Mouse (Mus musculus): ENCODE measurements at regions not wholly inside any gene's neighbourhood (a gene's known extent, or its start where the extent isn't known, plus 50 kb on each side); places are given as distances from the start of the nearest gene placed in this dataset.
A peak's percentile ranks its signal among the peaks of the same experiment; 100 is the strongest.

DNA sequence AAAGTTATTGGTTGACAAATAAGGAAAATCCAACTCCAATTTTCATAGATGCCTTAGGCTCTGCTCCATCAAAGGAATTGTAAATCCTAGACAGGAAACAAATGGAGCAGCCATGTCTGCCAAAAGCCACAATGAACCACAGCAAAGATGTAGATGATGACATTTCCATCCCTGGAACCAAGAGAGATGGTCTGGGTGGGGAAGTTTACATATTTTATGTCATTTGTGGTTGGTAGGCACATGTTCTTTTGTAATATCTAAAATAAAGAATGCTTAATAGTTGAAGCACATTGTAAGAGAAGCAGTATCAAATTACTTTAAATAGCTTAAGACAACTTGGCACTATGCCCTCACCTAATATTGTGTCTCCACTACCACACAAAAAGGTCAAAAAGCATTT, 443.2 kb downstream of the Tmem135 start:
- H3K36me3 ChIP-seq (ENCODE audit: control insufficient read depth, insufficient read depth, low read length), result no peaks in the 10 kb centered on the region
- H3K9me3 ChIP-seq (ENCODE audit: control insufficient read depth, low read length), result no peaks in the 10 kb centered on the region
- ATAC-seq (ENCODE audit: low FRiP score) (no peak), DNase-seq (ENCODE audit: low spot score) (no peak)
- H3K9ac ChIP-seq (ENCODE audit: low read depth, low read length), result no peak overlapping the region
- no peak overlapping the region for H3K27ac ChIP-seq (ENCODE audit: low read depth, low read length)
- no peak overlapping the region for H3K4me2 ChIP-seq (replicated peaks; ENCODE audit: low read depth, low read length)
- H3K4me3 ChIP-seq (ENCODE audit: low read depth, low read length), result no peak overlapping the region
- H3K27me3 ChIP-seq (ENCODE audit: control insufficient read depth, insufficient read depth, low read length), result no peaks in the 10 kb centered on the region
- no peaks in the 10 kb centered on the region for H3K4me1 ChIP-seq (replicated peaks; ENCODE audit: control insufficient read depth, insufficient read depth, low read length)

DNA sequence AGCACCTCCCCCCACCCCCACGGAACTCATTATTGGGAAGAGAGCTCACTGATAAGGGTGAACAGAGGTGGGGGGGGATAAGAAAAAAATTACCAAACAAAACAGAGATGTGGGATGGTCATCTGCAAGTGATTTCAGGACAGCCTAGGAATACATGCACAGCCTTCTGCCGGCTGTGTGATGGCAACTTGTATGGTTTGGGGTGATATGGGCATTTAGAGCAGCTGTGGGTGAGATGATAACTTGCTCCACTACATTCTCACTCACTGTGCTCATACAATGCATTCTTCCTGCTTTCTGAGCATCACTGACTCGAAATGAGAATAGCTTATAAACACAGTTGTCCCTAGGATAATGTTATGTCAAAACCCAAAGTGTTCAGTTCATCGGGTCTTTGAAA, 443.8 kb downstream of the Tmem135 start:
- no peak overlapping the region for H3K9ac ChIP-seq (ENCODE audit: low read depth, low read length)
- no peak overlapping the region for H3K27ac ChIP-seq (ENCODE audit: low read depth, low read length)
- WGBS, result 83% methylated on average over 4 of the region's 4 CpGs
- H3K36me3 ChIP-seq (ENCODE audit: control insufficient read depth, insufficient read depth, low read length), result no peaks in the 10 kb centered on the region
- DNase-seq (ENCODE audit: low spot score) (no peak), ATAC-seq (ENCODE audit: low FRiP score) (no peak)
- H3K4me2 ChIP-seq (replicated peaks; ENCODE audit: low read depth, low read length), result no peak overlapping the region
- H3K27me3 ChIP-seq (ENCODE audit: control insufficient read depth, insufficient read depth, low read length), result no peaks in the 10 kb centered on the region
- H3K4me3 ChIP-seq (ENCODE audit: low read depth, low read length), result no peak overlapping the region
- no peaks in the 10 kb centered on the region for H3K4me1 ChIP-seq (replicated peaks; ENCODE audit: control insufficient read depth, insufficient read depth, low read length)
- no peaks in the 10 kb centered on the region for H3K9me3 ChIP-seq (ENCODE audit: control insufficient read depth, low read length)

DNA sequence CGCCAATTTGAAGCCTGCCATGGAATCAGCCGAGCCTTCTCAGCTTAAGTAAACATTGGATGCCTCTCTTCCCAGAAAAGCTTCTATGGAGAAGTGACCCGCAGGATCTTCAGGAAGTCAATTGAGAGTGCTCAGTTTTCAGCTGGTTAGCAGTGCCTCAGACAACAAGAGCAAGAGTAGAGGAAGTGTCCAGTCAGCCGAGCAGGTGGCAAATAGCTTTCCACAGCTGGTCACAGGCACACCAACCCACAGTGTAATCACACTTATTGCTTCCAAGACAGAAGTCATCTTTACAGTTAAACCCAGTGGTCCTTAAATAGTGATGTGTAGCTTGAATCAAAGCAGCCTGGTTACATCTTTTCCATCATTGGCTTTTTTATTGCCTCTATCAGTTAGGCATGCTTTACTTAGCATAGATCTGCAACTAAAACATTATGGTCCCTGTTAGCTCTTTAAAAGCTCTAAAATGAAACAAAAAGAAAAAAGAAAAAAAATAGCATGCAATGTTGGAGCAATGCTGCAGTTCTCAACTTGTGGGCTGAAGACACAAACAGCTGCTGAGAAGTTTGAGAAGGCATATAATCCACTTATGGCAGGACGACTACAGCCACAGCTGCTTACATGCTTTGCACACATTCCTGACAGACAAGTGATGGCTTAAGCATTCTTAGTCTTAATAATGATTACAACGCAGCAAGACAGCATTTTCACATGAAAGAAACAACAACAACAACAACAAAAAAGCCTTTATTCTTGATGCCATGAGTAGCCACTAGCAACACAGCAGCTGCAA, 444.5 kb downstream of the Tmem135 start:
- no peak overlapping the region for H3K27ac ChIP-seq (ENCODE audit: low read depth, low read length)

DNA sequence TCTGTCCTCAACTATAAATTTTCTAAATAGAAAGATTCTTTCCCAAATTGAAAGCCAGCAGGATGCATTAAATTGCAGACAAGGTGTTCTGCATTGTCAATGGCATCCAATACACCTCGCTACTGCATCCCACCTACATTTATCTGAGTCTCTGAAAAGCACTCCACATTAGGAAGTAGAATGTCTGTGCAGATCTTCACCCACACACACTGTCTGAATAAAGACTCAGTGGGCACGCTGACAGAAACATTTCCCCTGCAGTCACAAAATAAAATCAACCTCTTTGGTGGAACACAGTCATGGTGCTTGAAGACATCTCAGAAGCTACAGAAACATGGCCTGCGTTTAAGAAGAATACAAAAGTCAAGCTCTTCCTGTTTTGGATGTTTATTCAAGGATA, 449.0 kb downstream of the Tmem135 start:
- H3K4me1 ChIP-seq (replicated peaks; ENCODE audit: control insufficient read depth, insufficient read depth, low read length), result no peaks in the 10 kb centered on the region
- H3K27me3 ChIP-seq (ENCODE audit: control insufficient read depth, insufficient read depth, low read length), result no peaks in the 10 kb centered on the region
- no peak overlapping the region for H3K27ac ChIP-seq (ENCODE audit: low read depth, low read length)
- no peaks in the 10 kb centered on the region for H3K36me3 ChIP-seq (ENCODE audit: control insufficient read depth, insufficient read depth, low read length)
- no peak overlapping the region for H3K9ac ChIP-seq (ENCODE audit: low read depth, low read length)
- WGBS, result 85% methylated on average over 3 of the region's 3 CpGs
- H3K9me3 ChIP-seq (ENCODE audit: control insufficient read depth, low read length), result no peaks in the 10 kb centered on the region
- no peak overlapping the region for H3K4me3 ChIP-seq (ENCODE audit: low read depth, low read length)
- ATAC-seq (ENCODE audit: low FRiP score) (no peak), DNase-seq (ENCODE audit: low spot score) (no peak)
- H3K4me2 ChIP-seq (replicated peaks; ENCODE audit: low read depth, low read length), result no peak overlapping the region

More for the DNA sequence above, 444.5 kb downstream of the Tmem135 start:
- no peak overlapping the region for H3K4me2 ChIP-seq (replicated peaks; ENCODE audit: low read depth, low read length)
- WGBS, result 71% methylated on average over 6 of the region's 6 CpGs
- ATAC-seq (ENCODE audit: low FRiP score), result no peak
- no peaks in the 10 kb centered on the region for H3K27me3 ChIP-seq (ENCODE audit: control insufficient read depth, insufficient read depth, low read length)
- no peak overlapping the region for H3K4me3 ChIP-seq (ENCODE audit: low read depth, low read length)
- no peaks in the 10 kb centered on the region for H3K9me3 ChIP-seq (ENCODE audit: control insufficient read depth, low read length)
- DNase-seq (ENCODE audit: low spot score), result no peak
- no peaks in the 10 kb centered on the region for H3K36me3 ChIP-seq (ENCODE audit: control insufficient read depth, insufficient read depth, low read length)
- H3K4me1 ChIP-seq (replicated peaks; ENCODE audit: control insufficient read depth, insufficient read depth, low read length), result no peaks in the 10 kb centered on the region
- no peak overlapping the region for H3K9ac ChIP-seq (ENCODE audit: low read depth, low read length)

DNA sequence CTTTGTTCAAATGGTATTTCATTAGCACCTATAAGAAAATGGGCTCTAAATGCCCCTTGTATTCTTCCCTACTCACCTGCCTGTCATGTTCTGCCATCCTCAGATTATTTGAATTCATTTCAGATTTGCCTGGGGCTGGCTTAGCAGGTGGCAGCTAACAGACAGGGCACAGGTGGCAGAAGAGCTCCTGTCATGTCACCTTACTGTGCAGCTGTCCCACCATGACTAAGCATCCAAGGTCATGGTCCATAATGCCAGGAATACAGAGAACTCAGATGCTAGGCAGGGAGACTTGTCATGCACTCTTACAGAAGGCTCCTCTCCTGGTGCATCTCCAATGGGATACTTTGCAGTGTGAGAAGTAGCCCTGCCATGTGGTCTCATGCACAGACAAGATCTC, 458.7 kb downstream of the Tmem135 start:
- no peaks in the 10 kb centered on the region for H3K4me1 ChIP-seq (replicated peaks; ENCODE audit: control insufficient read depth, insufficient read depth, low read length)
- DNase-seq (ENCODE audit: low spot score), result no peak
- no peaks in the 10 kb centered on the region for H3K9me3 ChIP-seq (ENCODE audit: control insufficient read depth, low read length)
- ATAC-seq (ENCODE audit: low FRiP score), result no peak
- no peak overlapping the region for H3K4me2 ChIP-seq (replicated peaks; ENCODE audit: low read depth, low read length)
- no peak overlapping the region for H3K9ac ChIP-seq (ENCODE audit: low read depth, low read length)
- H3K4me3 ChIP-seq (ENCODE audit: low read depth, low read length), result no peak overlapping the region
- H3K36me3 ChIP-seq (ENCODE audit: control insufficient read depth, insufficient read depth, low read length), result no peaks in the 10 kb centered on the region
- no peak overlapping the region for H3K27ac ChIP-seq (ENCODE audit: low read depth, low read length)
- no peaks in the 10 kb centered on the region for H3K27me3 ChIP-seq (ENCODE audit: control insufficient read depth, insufficient read depth, low read length)

DNA sequence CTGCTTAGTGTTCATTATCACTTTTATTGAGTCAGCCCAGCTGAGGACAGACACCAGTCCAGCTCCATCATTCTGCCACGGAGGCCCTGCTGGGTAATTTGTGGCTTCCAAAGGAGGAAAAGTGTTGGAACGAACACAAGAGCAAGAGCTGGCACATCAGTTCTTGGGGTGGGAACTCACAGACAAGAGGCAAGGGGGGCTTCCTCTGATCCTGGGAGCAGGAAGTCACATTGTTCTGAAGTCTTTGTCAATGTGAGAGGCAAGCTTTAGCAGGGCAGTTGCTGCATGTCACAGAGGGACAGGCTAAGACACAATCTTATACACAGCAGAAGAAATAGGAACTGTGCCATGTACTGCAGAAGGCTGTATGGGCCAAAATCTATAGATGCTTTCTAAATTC, 459.1 kb downstream of the Tmem135 start:
- Histone ChIP-seq H3K4me2 (replicated peaks; ENCODE audit: low read depth, low read length) (no peak overlapping the region), H3K27ac (ENCODE audit: low read depth, low read length) (no peak overlapping the region), H3K27me3 (ENCODE audit: control insufficient read depth, insufficient read depth, low read length) (no peaks in the 10 kb centered on the region), H3K4me3 (ENCODE audit: low read depth, low read length) (no peak overlapping the region), H3K4me1 (replicated peaks; ENCODE audit: control insufficient read depth, insufficient read depth, low read length) (no peaks in the 10 kb centered on the region), H3K9ac (ENCODE audit: low read depth, low read length) (no peak overlapping the region), H3K36me3 (ENCODE audit: control insufficient read depth, insufficient read depth, low read length) (no peaks in the 10 kb centered on the region), H3K9me3 (ENCODE audit: control insufficient read depth, low read length) (no peaks in the 10 kb centered on the region)
- ATAC-seq (ENCODE audit: low FRiP score) (no peak), DNase-seq (ENCODE audit: low spot score) (no peak)
- 70% methylated on average over 2 of the region's 2 CpGs for WGBS

DNA sequence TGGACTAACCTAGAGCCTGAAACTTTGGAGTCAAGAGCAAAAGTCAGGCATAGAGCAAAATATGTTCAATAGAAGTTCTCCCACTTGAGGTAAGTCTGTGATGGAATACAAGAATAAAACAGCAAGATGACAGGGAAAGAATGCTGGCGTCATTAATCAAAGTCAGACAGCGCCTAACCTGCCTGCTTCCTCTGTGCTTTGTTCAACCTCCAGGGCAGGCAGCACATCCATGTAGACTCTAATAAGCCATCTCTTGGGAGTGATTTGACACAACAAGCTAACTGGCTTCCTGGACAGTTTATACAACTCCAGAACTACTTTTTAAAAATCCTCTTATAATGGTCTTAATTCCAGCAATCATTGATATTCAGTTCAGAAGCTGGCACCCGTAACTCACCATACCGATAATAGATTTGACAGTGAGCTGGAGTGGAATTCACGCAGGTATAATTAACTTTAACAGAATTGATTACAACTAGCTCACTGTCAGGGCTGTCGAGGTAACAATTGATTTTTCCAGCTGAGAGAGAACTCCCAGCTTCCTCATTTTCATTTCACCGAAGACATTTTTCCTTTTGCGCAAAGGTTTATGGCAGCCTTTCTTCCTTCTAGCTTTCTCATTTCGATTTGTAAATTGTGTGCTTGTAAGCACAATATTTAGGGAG, 462.6 kb downstream of the Tmem135 start:
- ATAC-seq (ENCODE audit: low FRiP score) (0 out of 2 replicates have a peak, but pooled peaks have one; percentile 51), DNase-seq (ENCODE audit: low spot score) (no peak)
- no peaks in the 10 kb centered on the region for H3K9me3 ChIP-seq (ENCODE audit: control insufficient read depth, low read length)
- H3K4me1 ChIP-seq (replicated peaks; ENCODE audit: control insufficient read depth, insufficient read depth, low read length), result no peaks in the 10 kb centered on the region
- no peaks in the 10 kb centered on the region for H3K27me3 ChIP-seq (ENCODE audit: control insufficient read depth, insufficient read depth, low read length)
- H3K9ac ChIP-seq (ENCODE audit: low read depth, low read length), result no peak overlapping the region
- H3K36me3 ChIP-seq (ENCODE audit: control insufficient read depth, insufficient read depth, low read length), result no peaks in the 10 kb centered on the region
- no peak overlapping the region for H3K27ac ChIP-seq (ENCODE audit: low read depth, low read length)
- H3K4me2 ChIP-seq (replicated peaks; ENCODE audit: low read depth, low read length), result no peak overlapping the region
- 74% methylated on average over 9 of the region's 9 CpGs for WGBS
- H3K4me3 ChIP-seq (ENCODE audit: low read depth, low read length), result no peak overlapping the region

DNA sequence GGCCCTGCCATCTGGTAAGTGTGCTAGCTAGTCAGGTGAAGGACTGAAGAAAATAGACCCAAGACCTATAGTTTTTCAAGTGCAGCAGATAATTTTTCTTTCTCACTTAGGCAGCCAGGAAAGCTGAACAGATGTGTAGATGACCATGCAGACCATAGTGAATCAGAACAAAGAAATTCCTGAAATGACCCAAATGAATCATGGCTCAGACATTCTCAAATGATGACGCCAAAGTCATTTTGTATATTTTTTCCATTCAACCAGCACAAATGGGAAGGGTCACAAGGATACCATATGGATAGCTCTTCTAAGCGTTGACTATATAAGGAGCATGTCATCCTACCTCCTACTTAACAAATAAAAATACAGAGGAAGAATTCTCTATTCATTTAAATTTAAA, 463.8 kb downstream of the Tmem135 start:
- H3K27me3 ChIP-seq (ENCODE audit: control insufficient read depth, insufficient read depth, low read length), result no peaks in the 10 kb centered on the region
- WGBS, result 82% methylated on average over 2 of the region's 2 CpGs

DNA sequence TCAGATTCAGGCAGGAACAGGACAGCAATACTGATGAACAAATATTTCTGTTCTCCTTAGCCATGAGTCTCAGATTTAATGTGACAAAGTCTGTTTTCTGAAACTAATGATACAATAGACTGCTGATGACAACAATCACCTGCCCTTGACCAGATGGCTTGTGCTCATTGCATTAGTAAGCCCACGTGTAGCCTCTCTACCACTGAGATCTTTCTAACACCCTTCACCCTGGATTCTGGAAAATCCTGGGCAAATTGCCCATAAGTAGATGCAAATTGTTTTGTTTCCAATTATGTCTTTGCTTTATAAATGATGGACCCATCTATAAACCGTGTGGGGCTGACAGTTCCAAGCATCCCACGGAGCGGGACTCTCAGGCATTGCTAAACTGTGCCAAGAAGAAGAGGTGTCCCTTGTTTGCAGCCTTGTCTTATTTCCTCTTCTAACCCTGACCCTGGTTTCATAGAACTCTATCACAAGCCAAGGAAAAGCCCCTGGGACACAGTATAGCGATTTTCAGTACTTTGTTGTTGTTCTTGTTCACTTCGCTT, 475.7 kb downstream of the Tmem135 start:
- DNase-seq (ENCODE audit: low spot score), result no peak
- no peaks in the 10 kb centered on the region for H3K9me3 ChIP-seq (ENCODE audit: control insufficient read depth, low read length)
- no peak overlapping the region for H3K4me2 ChIP-seq (replicated peaks; ENCODE audit: low read depth, low read length)
- H3K27me3 ChIP-seq (ENCODE audit: control insufficient read depth, insufficient read depth, low read length), result no peaks in the 10 kb centered on the region
- H3K9ac ChIP-seq (ENCODE audit: low read depth, low read length), result no peak overlapping the region
- H3K36me3 ChIP-seq (ENCODE audit: control insufficient read depth, insufficient read depth, low read length), result no peaks in the 10 kb centered on the region
- ATAC-seq (ENCODE audit: low FRiP score), result no peak
- no peak overlapping the region for H3K4me3 ChIP-seq (ENCODE audit: low read depth, low read length)
- H3K4me1 ChIP-seq (replicated peaks; ENCODE audit: control insufficient read depth, insufficient read depth, low read length), result no peaks in the 10 kb centered on the region
- 86% methylated on average over 6 of the region's 6 CpGs for WGBS
- no peak overlapping the region for H3K27ac ChIP-seq (ENCODE audit: low read depth, low read length)

More for the DNA sequence above, 463.8 kb downstream of the Tmem135 start:
- H3K9ac ChIP-seq (ENCODE audit: low read depth, low read length), result no peak overlapping the region
- H3K9me3 ChIP-seq (ENCODE audit: control insufficient read depth, low read length), result no peaks in the 10 kb centered on the region
- no peaks in the 10 kb centered on the region for H3K36me3 ChIP-seq (ENCODE audit: control insufficient read depth, insufficient read depth, low read length)
- H3K4me2 ChIP-seq (replicated peaks; ENCODE audit: low read depth, low read length), result no peak overlapping the region
- ATAC-seq (ENCODE audit: low FRiP score), result no peak
- H3K4me1 ChIP-seq (replicated peaks; ENCODE audit: control insufficient read depth, insufficient read depth, low read length), result no peaks in the 10 kb centered on the region
- no peak overlapping the region for H3K27ac ChIP-seq (ENCODE audit: low read depth, low read length)
- DNase-seq (ENCODE audit: low spot score), result no peak
- no peak overlapping the region for H3K4me3 ChIP-seq (ENCODE audit: low read depth, low read length)
